Comparison of ENCODE assay signal across 23 mouse cellular contexts in genomic region chr16:17669886-17670285, GRCm38 (mm10). TPM values are rescaled to one million over a fixed set of nuclear protein-coding genes. Genes with fewer than 3 reads are reported as not detected.
DNase-seq lines count a peak whose midpoint lies in the region; ATAC-seq and TF ChIP-seq lines count a peak whose summit lies in the region.
"Had no signal": no experiment of that assay in that cellular context is flagged by ENCODE, and none has a peak within 500 bp of the region (broad histone marks: within the 10 kb centered on the region; RNA-seq: fewer than 3 reads in every experiment).

No protein-coding gene starts in this region.

- no peak for DNase-seq in cerebellum, adult 8-10 months
- no peak for DNase-seq in liver, embryonic 13.5 days
- DNase-seq in liver, embryonic 11.5 days (ENCODE audit: low spot score), result no peak
- peak; percentile 21 to 22 for DNase-seq in cerebellum, postnatal 14 days
- no peak for DNase-seq in thymus, postnatal 10 days (ENCODE audit: low spot score in 2 of 2)
- DNase-seq in left cerebral cortex, adult 2 months (ENCODE audit: extremely low spot score in 1 of 2, low spot score in 2 of 2), result no peak
- no peak for DNase-seq in MN1 (ENCODE audit: low spot score)
- DNase-seq: adrenal gland, postnatal 10 days; B cell, adult 2 months; forebrain, postnatal 0 days; gastrocnemius, postnatal 25 days; heart, postnatal 4 days; kidney, adult 18-20 months had no signal

- H3K27me3 ChIP-seq in liver, embryonic 13.5 days, result no peaks in the 10 kb centered on the region
- no peaks in the 10 kb centered on the region for H3K27me3 ChIP-seq in liver, embryonic 11.5 days (replicated peaks; ENCODE audit: control insufficient read depth, insufficient read depth, low read length)
- H3K27me3 ChIP-seq: embryonic facial prominence, embryonic 13.5 days; forebrain, embryonic 12.5 days; heart, embryonic 13.5 days; hindbrain, embryonic 12.5 days had no signal

- TF ChIP-seq CTCF in left cerebral cortex, adult 2 months (IDR thresholded peaks at IDR 0.05), result no peak

- no peak overlapping the region for H3K4me3 ChIP-seq in liver, embryonic 13.5 days (replicated peaks)
- H3K4me3 ChIP-seq in liver, embryonic 11.5 days (ENCODE audit: low read depth, low read length), result no peak overlapping the region
- H3K4me3 ChIP-seq in left cerebral cortex, adult 2 months, result no peak overlapping the region
- H3K4me3 ChIP-seq: embryonic facial prominence, embryonic 13.5 days; forebrain, embryonic 12.5 days; heart, embryonic 13.5 days; hindbrain, embryonic 12.5 days had no signal

- peaks cover 11% of the 10 kb centered on the region for H3K4me1 ChIP-seq in liver, embryonic 13.5 days (replicated peaks)
- H3K4me1 ChIP-seq in liver, embryonic 11.5 days (replicated peaks; ENCODE audit: control insufficient read depth, insufficient read depth, low read length), result no peaks in the 10 kb centered on the region
- H3K4me1 ChIP-seq: embryonic facial prominence, embryonic 13.5 days; forebrain, embryonic 12.5 days; heart, embryonic 13.5 days; hindbrain, embryonic 12.5 days had no signal

- peak; percentile 64; the same call in 1 of the 2 replicates for ATAC-seq in cerebellum, adult (ENCODE audit: insufficient number of reproducible peaks, low FRiP score, low TSS enrichment)
- no peak for ATAC-seq in liver, embryonic 13.5 days (ENCODE audit: low read depth)
- ATAC-seq in liver, embryonic 11.5 days (replicated peaks; ENCODE audit: low FRiP score), result no peak
- ATAC-seq: CD4-positive, CD25-positive, alpha-beta regulatory T cell, adult 4 months; forebrain, postnatal 0 days; hindbrain, embryonic 16.5 days; inflammation-experienced regulatory T-cells, adult 6 months had no signal

- intact Hi-C loops in left cerebral cortex, adult 2 months (cut with DNase I), result no loop called here

- H3K4me2 ChIP-seq in liver, embryonic 13.5 days, result no peak overlapping the region
- no peak overlapping the region for H3K4me2 ChIP-seq in liver, embryonic 11.5 days
- H3K4me2 ChIP-seq: embryonic facial prominence, embryonic 13.5 days; forebrain, embryonic 12.5 days; heart, embryonic 13.5 days; hindbrain, embryonic 12.5 days had no signal

- H3K9me3 ChIP-seq in liver, embryonic 13.5 days (replicated peaks), result no peaks in the 10 kb centered on the region
- no peaks in the 10 kb centered on the region for H3K9me3 ChIP-seq in liver, embryonic 11.5 days (ENCODE audit: control insufficient read depth, low read length)
- H3K9me3 ChIP-seq: embryonic facial prominence, embryonic 13.5 days; forebrain, embryonic 12.5 days; G1E; heart, embryonic 13.5 days; hindbrain, embryonic 12.5 days had no signal

- H3K36me3 ChIP-seq in liver, embryonic 13.5 days, result peaks cover 82% of the 10 kb centered on the region
- peaks cover 38% of the 10 kb centered on the region for H3K36me3 ChIP-seq in liver, embryonic 11.5 days (ENCODE audit: control insufficient read depth, insufficient read depth, low read length)

- H3K9ac ChIP-seq in liver, embryonic 13.5 days, result no peak overlapping the region
- no peak overlapping the region for H3K9ac ChIP-seq in liver, embryonic 11.5 days (ENCODE audit: low read depth, low read length)
- H3K9ac ChIP-seq: embryonic facial prominence, embryonic 13.5 days; forebrain, embryonic 12.5 days; forebrain, postnatal 0 days; heart, embryonic 13.5 days; hindbrain, embryonic 12.5 days had no signal

- 0 out of 2 replicates have a peak overlapping the region, but pooled peaks have one; percentile 5 for H3K27ac ChIP-seq in liver, embryonic 13.5 days
- no peak overlapping the region for H3K27ac ChIP-seq in liver, embryonic 11.5 days (ENCODE audit: low read depth, low read length)
- H3K27ac ChIP-seq in left cerebral cortex, adult 2 months, result no peak overlapping the region
- H3K27ac ChIP-seq: embryonic facial prominence, embryonic 13.5 days; forebrain, embryonic 12.5 days; heart, embryonic 13.5 days; hindbrain, embryonic 12.5 days had no signal

RNA-seq across cellular contexts. Expression of gene Ccdc74a, which starts 23.6 kb away (rescaled TPM):
- polyA plus RNA-seq in liver, embryonic 13.5 days (2015; fragmentation: Nextera tagmentation; extraction: Ambion mirVana), result 1.6 and 2.3 TPM in 2 replicates
- 3.9 and 4.5 TPM in 2 replicates for polyA plus RNA-seq in liver, embryonic 11.5 days (2014; fragmentation: Nextera tagmentation; extraction: Ambion mirVana)
- 10 to 100 TPM; 22.9 to 26.2 TPM for total RNA-seq in left cerebral cortex, adult 2 months (2021)
- total RNA-seq: granulocyte monocyte progenitor cell, adult 5-6 weeks had no signal

RNA-seq across cellular contexts. Expression of gene Smpd4, which starts 50.7 kb away (rescaled TPM):
- 16.7 and 22.5 TPM in 2 replicates for polyA plus RNA-seq in liver, embryonic 13.5 days (2015; fragmentation: Nextera tagmentation; extraction: Ambion mirVana)
- 53.4 and 60.5 TPM in 2 replicates for polyA plus RNA-seq in liver, embryonic 11.5 days (2014; fragmentation: Nextera tagmentation; extraction: Ambion mirVana)
- total RNA-seq in left cerebral cortex, adult 2 months (2021), result 10 to 100 TPM; 73.7 to 82.8 TPM

Comparison
In these comparisons a context has a peak if more than half of its experiments do, and no peak if none do; other contexts are left out.
1. DNase-seq: peak in cerebellum, postnatal 14 days (2 of 2); none in cerebellum, adult 8-10 months (single experiment), liver, embryonic 13.5 days (single experiment), liver, embryonic 11.5 days (single experiment), thymus, postnatal 10 days (0 of 2), left cerebral cortex, adult 2 months (0 of 2) and MN1 (single experiment).